Mouse (Mus musculus): ENCODE results near the gene Dnttip2.

- no peak for TF ChIP-seq ZC3H11A (IDR thresholded peaks at IDR 0.05; ENCODE audit: borderline replicate concordance, low read depth, low read length)
- TF ChIP-seq ZNF384 (IDR thresholded peaks at IDR 0.05; ENCODE audit: low read depth, low read length): no peak
- TF ChIP-seq HCFC1 (IDR thresholded peaks at IDR 0.05; ENCODE audit: borderline replicate concordance, insufficient read depth, low read length): no peak
These were observed 59.7 kb downstream of the Dnttip2 start for GRCm38 (mm10) chr3:122333902-122334301.

All from ES-E14 (cell line).